Mouse (Mus musculus) bone marrow macrophage, adult 2 months (primary cell): ENCODE data around the gene Ksr1.

Experiments used
- CTCF ChIP-seq: IDR thresholded peaks from 2 replicates; pipeline ENCODE4 v1.5.1; 2012; ENCODE audit warnings: low read depth, mild to moderate bottlenecking, low read length, moderate library complexity
- POLR2A ChIP-seq: IDR thresholded peaks from 2 replicates; pipeline ENCODE4 v1.6.1; 2012; ENCODE audit warnings: mild to moderate bottlenecking, low read depth, low read length, borderline replicate concordance

GRCm38 (mm10) chr11:79047180-79047727, 99.0 kb downstream of the Ksr1 start:
- no peak for TF ChIP-seq POLR2A
- no peak for TF ChIP-seq CTCF
